Mouse (Mus musculus): ENCODE results near the gene Kat2b. TPM values are rescaled to one million over a fixed set of nuclear protein-coding genes. Genes with fewer than 3 reads are reported as not detected.
"Not testable (repeated sequence)": the region's sequence is repeated elsewhere in the genome, so short reads cannot be mapped to it uniquely, and the experiment has no call there.

The Kat2b gene
- polyA plus RNA-seq (2015; fragmentation: Nextera tagmentation; extraction: Ambion mirVana), result 5.4 and 5.8 TPM in 2 replicates

GRCm38 (mm10) chr17:53566161-53566918 lies at the start of gene Kat2b:
Gene Kat2b, plus strand, starts transcription at chr17:53566861.
- peak within 1 kb of the TSS; percentile 85 for H3K4me3 ChIP-seq
- H3K9me3 ChIP-seq, result no peaks in the 10 kb centered on the region
- 3% methylated on average over 20 of the region's 20 CpGs for WGBS
- H3K9ac ChIP-seq, result peak within 1 kb of the TSS; percentile 89
- H3K4me2 ChIP-seq (replicated peaks), result peak within 1 kb of the TSS; percentile 98
- no peaks in the 10 kb centered on the region for H3K36me3 ChIP-seq
- no peak for ATAC-seq (ENCODE audit: low FRiP score, low read depth)
- H3K27ac ChIP-seq, result peak within 1 kb of the TSS; percentile 87
- H3K4me1 ChIP-seq, result peaks cover 29% of the 10 kb centered on the region
- no peaks in the 10 kb centered on the region for H3K27me3 ChIP-seq

DNA sequence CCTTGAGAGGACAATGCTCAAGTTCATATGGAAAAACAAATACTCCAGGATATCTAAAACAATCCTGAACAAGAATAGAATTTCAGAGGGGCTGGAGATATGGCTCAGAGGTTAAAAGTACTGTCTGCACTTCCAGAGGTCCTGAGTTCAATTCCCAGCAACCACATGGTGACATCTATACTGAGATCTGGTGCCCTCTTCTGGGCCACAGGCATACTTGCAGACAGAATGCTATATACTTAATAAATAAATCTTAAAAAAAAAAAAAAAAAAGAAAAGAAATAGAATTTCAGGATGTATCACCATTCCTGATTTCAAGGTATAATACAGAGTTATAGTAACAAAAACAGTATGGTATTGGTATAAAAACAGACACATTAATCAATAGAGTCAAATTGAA lies 47.3 kb upstream of the Kat2b start:
- peaks cover 15% of the 10 kb centered on the region for H3K36me3 ChIP-seq
- H3K4me3 ChIP-seq, result no peak overlapping the region
- no peak overlapping the region for H3K9ac ChIP-seq
- H3K27me3 ChIP-seq, result no peaks in the 10 kb centered on the region
- H3K9me3 ChIP-seq, result no peaks in the 10 kb centered on the region
- no peak overlapping the region for H3K27ac ChIP-seq
- H3K4me2 ChIP-seq (replicated peaks), result no peak overlapping the region
- no peak for ATAC-seq (ENCODE audit: low FRiP score, low read depth)
- peaks cover 6% of the 10 kb centered on the region; the same call in 1 of the 2 replicates for H3K4me1 ChIP-seq

GRCm38 (mm10) chr17:53520509-53520908 lies 46.2 kb upstream of the Kat2b start:
- H3K9me3 ChIP-seq, result no peaks in the 10 kb centered on the region
- no peak overlapping the region for H3K9ac ChIP-seq
- H3K27ac ChIP-seq, result no peak overlapping the region
- no peak for ATAC-seq (ENCODE audit: low FRiP score, low read depth)
- no peak overlapping the region for H3K4me3 ChIP-seq
- peaks cover 8% of the 10 kb centered on the region for H3K36me3 ChIP-seq
- H3K4me2 ChIP-seq (replicated peaks), result no peak overlapping the region
- no peaks in the 10 kb centered on the region for H3K27me3 ChIP-seq
- H3K4me1 ChIP-seq, result peaks cover 6% of the 10 kb centered on the region; the same call in 1 of the 2 replicates

- no peak overlapping the region for H3K9ac ChIP-seq
- H3K4me1 ChIP-seq, result no peaks in the 10 kb centered on the region
- no peaks in the 10 kb centered on the region for H3K9me3 ChIP-seq
- no peaks in the 10 kb centered on the region for H3K36me3 ChIP-seq
- no peak overlapping the region for H3K4me3 ChIP-seq
- no peak overlapping the region for H3K27ac ChIP-seq
- H3K27me3 ChIP-seq, result no peaks in the 10 kb centered on the region
- H3K4me2 ChIP-seq (replicated peaks), result no peak overlapping the region
- ATAC-seq (ENCODE audit: low FRiP score, low read depth), result no peak
- WGBS, result 86% methylated on average over 2 of the region's 2 CpGs
These were observed 38.6 kb upstream of the Kat2b start for GRCm38 (mm10) chr17:53528034-53528433.

GRCm38 (mm10) chr17:53531160-53531559 lies 35.5 kb upstream of the Kat2b start:
- no peaks in the 10 kb centered on the region for H3K4me1 ChIP-seq
- WGBS, result 48% methylated on average over 2 of the region's 2 CpGs
- no peaks in the 10 kb centered on the region for H3K27me3 ChIP-seq
- no peak overlapping the region for H3K4me2 ChIP-seq (replicated peaks)
- no peaks in the 10 kb centered on the region for H3K9me3 ChIP-seq
- ATAC-seq (ENCODE audit: low FRiP score, low read depth), result no peak
- no peak overlapping the region for H3K27ac ChIP-seq
- no peak overlapping the region for H3K4me3 ChIP-seq
- no peaks in the 10 kb centered on the region for H3K36me3 ChIP-seq
- no peak overlapping the region for H3K9ac ChIP-seq

- no peak for ATAC-seq (ENCODE audit: low FRiP score, low read depth)
- Histone ChIP-seq H3K4me2 (replicated peaks) (no peak overlapping the region), H3K4me1 (no peaks in the 10 kb centered on the region), H3K9me3 (no peaks in the 10 kb centered on the region), H3K27ac (no peak overlapping the region), H3K36me3 (no peaks in the 10 kb centered on the region), H3K4me3 (no peak overlapping the region), H3K9ac (no peak overlapping the region), H3K27me3 (no peaks in the 10 kb centered on the region)
- 67% methylated on average over 2 of the region's 2 CpGs for WGBS
These were observed 34.2 kb upstream of the Kat2b start for GRCm38 (mm10) chr17:53532425-53532824.

DNA sequence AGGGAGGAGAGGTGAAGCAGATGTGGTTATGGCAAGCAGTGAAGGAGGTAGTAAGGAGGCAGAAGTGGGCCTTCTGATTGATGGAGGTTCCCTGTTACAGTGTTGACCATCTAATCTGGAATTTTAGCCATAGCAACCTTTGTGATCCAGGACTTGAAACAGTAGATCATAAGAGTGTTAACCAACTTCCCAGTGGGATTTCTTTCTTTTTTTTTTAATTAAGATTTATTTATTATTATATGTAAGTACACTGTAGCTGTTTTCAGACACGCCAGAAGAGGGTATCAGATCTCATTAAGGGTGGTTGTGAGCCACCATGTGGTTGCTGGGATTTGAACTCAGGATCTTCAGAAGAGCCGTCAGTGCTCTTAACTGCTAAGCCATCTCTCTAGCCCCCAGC lies 27.3 kb upstream of the Kat2b start, which contains the start of gene Pp2d1:
Pp2d1 (minus strand) TSS at position 101 of the 400 bp plus-strand sequence.
- H3K9me3 ChIP-seq, result not testable (repeated sequence)

GRCm38 (mm10) chr17:53542536-53542935 lies 24.1 kb upstream of the Kat2b start:
- no peak for ATAC-seq (ENCODE audit: low FRiP score, low read depth)
- Histone ChIP-seq H3K4me2 (replicated peaks) (no peak overlapping the region), H3K9me3 (no peaks in the 10 kb centered on the region), H3K4me3 (no peak overlapping the region), H3K9ac (no peak overlapping the region), H3K27ac (no peak overlapping the region), H3K36me3 (no peaks in the 10 kb centered on the region), H3K27me3 (no peaks in the 10 kb centered on the region), H3K4me1 (peaks cover 9% of the 10 kb centered on the region)
- 92% methylated on average over 4 of the region's 4 CpGs for WGBS

More for the DNA sequence above, 27.3 kb upstream of the Kat2b start, which contains the start of gene Pp2d1:
- ATAC-seq (ENCODE audit: low FRiP score, low read depth); H3K4me2 ChIP-seq (replicated peaks); H3K27ac ChIP-seq; H3K27me3 ChIP-seq; H3K9ac ChIP-seq; H3K4me1 ChIP-seq; H3K4me3 ChIP-seq; H3K36me3 ChIP-seq: not testable (repeated sequence)
- WGBS, result 84% methylated on average over 2 of the region's 2 CpGs

- no peak overlapping the region for H3K4me2 ChIP-seq (replicated peaks)
- H3K9me3 ChIP-seq, result no peaks in the 10 kb centered on the region
- peak; percentile 77 for ATAC-seq (ENCODE audit: low FRiP score, low read depth)
- no peak overlapping the region for H3K4me3 ChIP-seq
- no peaks in the 10 kb centered on the region for H3K36me3 ChIP-seq
- peak overlapping the region; percentile 69; the same call in 1 of the 2 replicates for H3K27ac ChIP-seq
- H3K4me1 ChIP-seq, result peaks cover 9% of the 10 kb centered on the region
- peak overlapping the region; percentile 36; the same call in 1 of the 2 replicates for H3K9ac ChIP-seq
- WGBS, result 53% methylated on average over 9 of the region's 9 CpGs
- no peaks in the 10 kb centered on the region for H3K27me3 ChIP-seq
These were observed 22.9 kb upstream of the Kat2b start for GRCm38 (mm10) chr17:53543591-53544324.

DNA sequence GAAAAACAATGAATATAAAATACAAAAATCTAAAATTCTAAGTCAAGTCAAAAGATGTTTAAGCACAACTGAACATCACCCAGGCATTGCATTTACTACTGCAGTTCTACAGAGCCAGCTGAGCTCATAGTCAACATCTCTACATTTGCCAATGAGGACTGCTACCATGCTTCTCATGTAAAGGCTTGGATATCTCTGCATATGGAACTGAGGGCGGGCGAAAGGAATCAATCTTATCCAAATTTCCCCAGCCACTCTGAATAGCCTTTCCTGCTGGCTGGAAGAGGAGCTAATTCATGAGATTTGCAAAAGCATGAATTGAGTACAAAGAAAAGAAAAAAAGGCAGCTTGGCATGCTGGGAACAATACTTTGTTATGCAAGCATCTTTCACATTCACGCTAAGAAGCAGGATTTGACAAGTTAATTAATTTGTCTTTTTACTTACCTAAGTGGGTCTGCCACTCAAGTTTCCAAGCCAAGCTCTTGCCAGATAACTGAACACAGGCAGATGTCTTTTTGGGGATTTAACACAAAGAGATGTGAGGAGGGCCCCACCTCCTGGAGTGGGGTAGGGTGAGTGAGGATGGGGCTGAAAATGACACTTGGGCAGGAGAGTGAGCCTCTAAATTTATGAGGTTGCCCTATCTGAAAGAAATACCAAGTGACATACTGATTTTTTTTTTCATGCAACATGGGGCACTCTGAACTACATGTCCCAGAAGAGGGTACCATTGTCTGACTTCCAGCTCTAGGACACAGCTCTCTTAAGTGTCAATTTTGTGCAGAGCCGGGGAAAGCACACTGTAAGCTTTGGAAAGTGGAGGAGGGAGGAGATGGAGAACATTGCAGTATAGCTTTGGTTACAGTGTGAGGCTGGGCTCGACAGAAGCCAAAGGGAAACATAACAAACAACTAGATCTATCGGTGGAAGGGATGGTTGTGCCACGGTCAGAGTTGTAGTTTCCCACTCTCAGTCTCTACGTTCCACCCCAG lies 15.1 kb upstream of the Kat2b start:
- Histone ChIP-seq H3K27ac (no peak overlapping the region), H3K27me3 (no peaks in the 10 kb centered on the region), H3K4me2 (replicated peaks) (no peak overlapping the region), H3K4me1 (no peaks in the 10 kb centered on the region), H3K9me3 (peaks cover 5% of the 10 kb centered on the region; the same call in 1 of the 2 replicates), H3K36me3 (no peaks in the 10 kb centered on the region), H3K4me3 (no peak overlapping the region), H3K9ac (no peak overlapping the region)
- ATAC-seq (ENCODE audit: low FRiP score, low read depth), result no peak
- 85% methylated on average over 8 of the region's 8 CpGs for WGBS

- peaks cover 5% of the 10 kb centered on the region; the same call in 1 of the 2 replicates for H3K9me3 ChIP-seq
- no peak for ATAC-seq (ENCODE audit: low FRiP score, low read depth)
- H3K4me3 ChIP-seq, result no peak overlapping the region
- no peaks in the 10 kb centered on the region for H3K4me1 ChIP-seq
- no peaks in the 10 kb centered on the region for H3K36me3 ChIP-seq
- H3K27ac ChIP-seq, result no peak overlapping the region
- no peak overlapping the region for H3K9ac ChIP-seq
- H3K27me3 ChIP-seq, result no peaks in the 10 kb centered on the region
- no peak overlapping the region for H3K4me2 ChIP-seq (replicated peaks)
- WGBS, result 74% methylated on average over 4 of the region's 4 CpGs
These were observed 12.6 kb upstream of the Kat2b start for GRCm38 (mm10) chr17:53554088-53554487.

Measured in limb, embryonic 13.5 days (tissue).